Mouse (Mus musculus) brown adipose tissue, adult 24 weeks (tissue): Measurements from ENCODE around the gene Aida. TPM values are rescaled to one million over a fixed set of nuclear protein-coding genes. Genes with fewer than 3 reads are reported as not detected.

Experiments
- H3K27ac ChIP-seq: fragments of 200-500 bp; replicated peaks from 2 replicates; pipeline ENCODE4 v1.5.1; 2012; ENCODE audit warnings: low read depth, mild to moderate bottlenecking, low read length
- H3K4me1 ChIP-seq: fragments of 200-500 bp; 2 replicates; pipeline ENCODE4 v1.6.1; 2012; ENCODE audit warnings: low read length, mixed read lengths; ENCODE audit not compliant: control insufficient read depth, insufficient read depth, insufficient read length
- H3K4me3 ChIP-seq: fragments of 200-500 bp; 2 replicates; pipeline ENCODE4 v1.5.1; 2012; ENCODE audit warnings: low read depth, mild to moderate bottlenecking, low read length, moderate library complexity; ENCODE audit not compliant: insufficient read depth
- polyA plus RNA-seq: library from polyadenylated mRNA; stranded (reverse); fragments of >200 nt; gene quantifications from 2 replicates; pipeline ENCODE4 v1.2.4, GENCODE M21; 2012; ENCODE audit not compliant: missing spikeins, insufficient read depth, insufficient read length

Aida gene
- polyA plus RNA-seq, 1 experiment = 35.5 TPM

DNA sequence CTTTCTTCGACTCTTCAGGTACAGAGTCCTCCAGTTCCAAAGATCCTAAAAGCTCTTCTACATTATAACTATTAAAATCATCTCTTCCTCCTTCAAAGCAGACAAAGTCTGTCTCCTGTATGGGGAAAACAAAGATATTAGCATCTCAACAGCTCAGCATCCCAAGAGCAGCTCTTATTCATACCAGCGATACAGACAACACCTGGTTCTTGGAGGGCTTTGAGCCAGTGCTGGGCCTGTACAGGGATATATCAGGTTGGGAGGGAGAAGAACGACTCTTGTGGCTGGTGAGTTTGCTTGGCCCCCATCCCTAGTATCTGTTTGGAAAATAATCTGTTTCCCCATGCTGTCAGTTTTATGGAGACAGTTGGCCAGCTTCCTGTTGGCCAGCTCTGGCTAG, 62.5 kb downstream of the Aida start:
- no peaks in the 10 kb centered on the region for H3K4me1 ChIP-seq
- H3K4me3 ChIP-seq = no peak overlapping the region
- H3K27ac ChIP-seq = no peak overlapping the region

DNA sequence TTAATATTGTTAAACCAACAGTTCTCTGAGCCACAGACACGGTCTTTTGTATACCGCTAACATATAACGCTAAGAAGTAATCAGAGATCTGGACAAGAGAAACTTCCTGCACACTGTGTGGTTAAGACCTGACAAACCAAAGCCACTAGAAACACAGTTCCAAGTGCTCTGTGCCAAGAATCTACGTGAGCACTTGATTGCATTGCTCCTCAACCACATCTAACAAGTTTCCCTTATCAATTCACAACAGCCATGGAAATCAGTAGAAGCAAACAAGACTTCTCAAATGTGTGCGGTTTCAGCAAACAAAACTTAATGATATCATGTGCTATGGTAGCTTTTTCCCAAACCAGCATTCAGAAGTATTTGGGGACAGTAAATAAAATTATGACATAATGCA, 65.9 kb downstream of the Aida start:
- no peaks in the 10 kb centered on the region for H3K4me1 ChIP-seq
- no peak overlapping the region for H3K4me3 ChIP-seq
- no peak overlapping the region for H3K27ac ChIP-seq

DNA sequence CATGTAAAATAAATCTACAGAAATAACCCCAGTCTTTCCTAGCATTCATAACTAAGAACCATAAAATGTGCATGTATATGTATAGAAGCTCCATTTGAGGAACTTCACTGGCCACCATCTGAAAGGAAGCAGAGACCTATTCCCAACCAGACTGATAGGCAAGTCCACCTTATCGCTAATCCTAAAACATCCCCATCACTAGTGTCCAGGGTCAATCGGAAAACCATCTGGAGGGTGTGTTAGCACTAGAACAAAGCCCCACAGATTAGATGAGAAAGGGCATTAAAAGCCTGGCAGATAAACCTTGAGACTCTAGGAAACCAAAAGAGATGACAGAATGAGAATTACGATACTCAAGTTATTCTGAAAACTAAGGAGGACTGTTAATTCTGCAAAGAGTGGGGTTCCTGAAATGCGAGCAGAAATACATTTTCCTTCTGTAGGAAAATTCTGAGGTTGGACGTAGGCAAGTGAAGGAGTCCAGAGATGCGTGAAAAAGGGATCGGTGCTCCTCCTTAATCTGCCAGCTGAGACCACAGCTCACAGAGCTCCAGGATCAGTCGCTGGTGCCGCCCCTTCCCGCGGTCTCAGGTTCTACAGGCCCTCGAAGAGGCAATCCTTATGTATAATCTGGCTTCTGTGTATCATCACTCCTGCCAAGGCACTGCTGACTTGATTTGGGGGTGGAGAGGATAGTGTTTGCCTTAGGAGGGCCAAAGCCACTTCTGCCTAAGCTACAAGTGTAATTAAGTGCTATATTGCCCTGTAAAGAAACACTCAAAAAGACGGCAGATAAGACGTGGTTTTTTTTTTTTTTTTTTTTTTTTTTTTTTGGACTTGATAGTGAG, 66.6 kb downstream of the Aida start:
- H3K27ac ChIP-seq = no peak overlapping the region
- no peaks in the 10 kb centered on the region for H3K4me1 ChIP-seq
- H3K4me3 ChIP-seq = no peak overlapping the region

DNA sequence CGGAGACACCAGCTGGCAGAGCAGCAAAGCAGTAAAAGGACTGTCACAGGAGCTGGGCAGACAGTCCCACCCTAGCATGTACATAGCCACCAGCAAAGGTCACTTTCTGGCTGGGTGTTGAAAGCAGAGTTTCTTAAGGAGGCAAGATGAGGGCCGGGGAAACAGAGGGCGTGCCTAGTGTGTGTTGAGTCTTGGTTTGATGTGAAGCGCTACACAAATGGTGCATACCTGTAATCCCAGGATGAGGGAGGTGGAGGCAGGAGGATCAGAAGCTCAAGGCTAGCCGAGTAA, 67.1 kb downstream of the Aida start:
- H3K4me1 ChIP-seq = no peaks in the 10 kb centered on the region
- H3K27ac ChIP-seq = no peak overlapping the region
- H3K4me3 ChIP-seq = no peak overlapping the region

DNA sequence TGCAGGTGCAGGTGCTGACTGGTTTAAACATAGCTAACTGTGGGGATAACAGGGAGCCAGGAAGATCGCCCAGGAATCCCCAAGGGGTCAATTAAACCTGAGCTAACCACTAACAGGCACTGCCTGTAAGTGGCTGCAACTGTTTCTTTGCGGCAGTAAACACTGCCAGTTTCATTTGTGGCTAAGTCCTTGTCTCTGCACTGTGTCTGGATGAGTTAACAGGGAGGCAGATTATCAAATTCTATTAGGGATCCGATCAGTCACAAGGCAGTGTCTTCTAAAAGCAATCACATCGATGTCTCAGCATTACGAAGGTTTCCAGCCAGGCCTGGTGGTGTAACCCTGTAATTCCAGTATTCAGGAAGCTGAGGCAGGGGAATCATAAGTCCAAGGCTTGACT, 70.0 kb downstream of the Aida start:
- Histone ChIP-seq H3K27ac (no peak overlapping the region), H3K4me3 (no peak overlapping the region), H3K4me1 (no peaks in the 10 kb centered on the region)

DNA sequence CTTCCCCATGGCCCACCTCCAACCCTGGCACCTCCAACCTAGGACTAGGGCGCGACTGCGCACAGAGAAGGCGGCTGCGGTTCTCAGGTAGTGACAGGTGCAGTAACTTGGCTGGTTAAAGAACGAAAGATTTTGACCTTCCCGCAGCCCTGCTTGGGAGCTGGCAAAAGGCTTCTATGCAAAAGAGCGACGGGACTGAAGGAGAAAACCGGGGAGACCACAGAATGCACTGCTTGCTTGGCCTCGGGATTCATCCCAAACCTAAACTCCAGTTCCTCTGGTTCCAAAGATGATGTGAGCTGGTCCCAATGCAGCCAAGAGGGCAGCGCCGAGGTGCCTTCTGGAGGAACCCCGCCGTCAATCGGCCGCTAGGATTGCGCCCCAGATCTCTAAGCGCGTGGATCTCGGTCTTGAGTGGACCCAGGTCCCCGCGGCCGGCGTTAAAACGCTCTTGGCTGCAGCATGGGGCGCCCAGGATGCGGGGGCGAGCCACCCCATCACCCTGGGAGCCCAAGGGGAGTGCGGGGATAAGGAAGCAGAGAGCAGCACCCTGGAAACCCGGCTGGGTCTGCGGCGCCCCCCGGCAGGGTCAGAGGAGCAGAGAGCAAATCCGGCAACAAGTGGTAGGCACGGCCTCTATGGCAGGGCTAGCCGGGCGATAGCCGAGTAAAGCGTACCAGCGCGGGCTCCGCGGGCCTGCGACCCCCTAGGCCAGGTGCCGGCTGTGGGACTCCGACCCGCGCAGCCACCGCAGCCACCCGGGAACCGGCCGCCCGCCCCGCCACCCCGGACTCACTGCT, 72.4 kb downstream of the Aida start:
- peak overlapping the region; percentile 85 for H3K4me3 ChIP-seq
- no peaks in the 10 kb centered on the region for H3K4me1 ChIP-seq
- H3K27ac ChIP-seq = no peak overlapping the region

DNA sequence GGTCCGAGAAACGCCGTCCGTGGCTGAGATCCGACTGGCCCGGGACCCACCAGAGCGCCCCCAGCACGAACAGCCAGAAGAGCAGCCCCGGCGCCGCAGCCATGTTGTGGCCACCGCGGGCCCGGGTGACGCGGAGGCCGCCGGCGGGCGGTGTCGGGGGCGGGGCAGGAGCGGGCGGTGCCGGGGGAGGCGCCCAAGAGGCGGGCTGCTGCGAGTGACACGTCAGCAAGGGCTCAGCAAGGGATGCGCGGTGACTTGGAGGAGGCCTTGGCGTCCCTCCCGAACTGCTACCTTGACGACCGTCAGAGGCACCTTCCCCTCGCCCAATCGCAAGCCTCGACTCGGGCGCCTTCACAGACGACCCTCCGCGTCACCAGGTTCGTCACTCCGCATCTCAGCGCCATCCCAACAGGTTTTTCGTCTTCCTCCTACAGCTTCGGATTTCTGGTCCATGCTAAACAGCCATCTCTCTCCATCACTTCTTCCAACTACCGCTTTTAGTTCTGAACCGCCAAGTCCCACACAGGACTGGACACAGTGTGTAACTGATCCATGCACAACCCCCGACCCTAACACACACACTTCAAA, 73.1 kb downstream of the Aida start, which contains the start of gene Mia3:
Gene Mia3 (minus strand): TSS at position 127 of the 588 bp plus-strand sequence.
- H3K27ac ChIP-seq = no peak within 1 kb of the TSS
- no peaks in the 10 kb centered on the region for H3K4me1 ChIP-seq
- H3K4me3 ChIP-seq = peak within 1 kb of the TSS; percentile 85

DNA sequence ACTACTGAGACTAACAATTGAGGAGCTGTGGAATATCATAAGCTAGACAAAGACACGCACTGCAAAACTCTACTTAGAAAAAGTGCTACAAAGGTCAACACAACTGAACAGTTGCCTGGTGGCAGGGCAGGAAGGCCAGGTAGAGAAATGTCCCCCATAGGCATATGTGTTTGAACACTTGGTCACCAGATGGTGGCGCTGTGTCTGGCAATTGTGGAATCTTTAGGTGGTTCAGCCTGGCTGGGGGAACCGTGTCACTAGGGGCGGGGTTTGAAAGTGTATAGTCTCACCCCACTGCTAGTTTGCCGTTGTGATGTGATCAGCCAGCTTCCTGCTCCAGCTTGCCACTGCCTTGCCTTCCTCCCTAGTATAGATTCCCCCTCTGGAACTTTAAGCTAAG, 78.3 kb downstream of the Aida start:
- Histone ChIP-seq H3K4me1 (no peaks in the 10 kb centered on the region), H3K4me3 (no peak overlapping the region), H3K27ac (no peak overlapping the region)

Other genes with a start within 250 kb of the Aida start
- 8.7 and 8.8 TPM in 2 replicates for gene Disp1, start 75.1 kb upstream of the Aida start, polyA plus RNA-seq
- 22.6 TPM in 2 replicates for gene Brox, start 679 bp downstream of the Aida start, polyA plus RNA-seq
- 58.5 and 69.1 TPM in 2 replicates for gene Mia3, start 73.0 kb downstream of the Aida start, polyA plus RNA-seq
- 4.2 and 7.3 TPM in 2 replicates for gene Taf1a, start 92.4 kb downstream of the Aida start, polyA plus RNA-seq
- gene Hhipl2, start 121.6 kb downstream of the Aida start, polyA plus RNA-seq = not detected in 2 replicates